Mouse (Mus musculus) heart, embryonic 15.5 days (tissue): Measurements from ENCODE around the gene Eef1akmt3. TPM values are rescaled to one million over a fixed set of nuclear protein-coding genes. Genes with fewer than 3 reads are reported as not detected.

ENCODE experiments used
- ATAC-seq: fragments of 200-750 bp; cut with Nextera tagmentation; replicated peaks from 2 replicates; pipeline ENCODE4 v1.8.0; 2017; ENCODE audit warnings: low read depth, moderate TSS enrichment; ENCODE audit not compliant: insufficient number of reproducible peaks, insufficient read depth, low FRiP score
- H3K27ac ChIP-seq: fragments of 300-500 bp; sonication (generic); 2 replicates; pipeline ENCODE4 v1.5.1; 2015; ENCODE audit warnings: mild to moderate bottlenecking, inconsistent platforms
- H3K27me3 ChIP-seq: fragments of 300-500 bp; sonication (generic); 2 replicates; pipeline ENCODE4 v1.6.1; 2015; ENCODE audit warnings: inconsistent platforms
- H3K36me3 ChIP-seq: fragments of 300-500 bp; sonication (generic); 2 replicates; pipeline ENCODE4 v1.6.1; 2015; ENCODE audit warnings: mild to moderate bottlenecking, inconsistent platforms
- H3K4me1 ChIP-seq: fragments of 300-500 bp; sonication (generic); replicated peaks from 2 replicates; pipeline ENCODE4 v1.6.1; 2015; ENCODE audit warnings: inconsistent platforms
- H3K4me2 ChIP-seq: fragments of 300-500 bp; sonication (generic); 2 replicates; pipeline ENCODE4 v1.6.1; 2015; ENCODE audit warnings: inconsistent platforms, mild to moderate bottlenecking, moderate library complexity
- H3K4me3 ChIP-seq: fragments of 300-500 bp; sonication (generic); 2 replicates; pipeline ENCODE4 v1.5.1; 2015; ENCODE audit warnings: mild to moderate bottlenecking, inconsistent platforms
- H3K9ac ChIP-seq: fragments of 300-500 bp; sonication (generic); 2 replicates; pipeline ENCODE4 v1.6.1; 2015; ENCODE audit warnings: mild to moderate bottlenecking, inconsistent platforms
- H3K9me3 ChIP-seq: fragments of 300-500 bp; sonication (generic); replicated peaks from 2 replicates; pipeline ENCODE4 v1.6.1; 2016; ENCODE audit warnings: inconsistent platforms
- WGBS: fragments of 180-500 bp; shearing (Covaris S2); methylation state at CpG from one replicate; pipeline ENCODE4 v1.1.7; 2015; ENCODE audit warnings: mixed read lengths; 5-methylcytosine and 5-hydroxymethylcytosine counted together
- polyA plus RNA-seq: library from polyadenylated mRNA; unstranded; fragments of >200 nt; fragmentation: Nextera tagmentation; extraction: Ambion mirVana; gene quantifications from 2 replicates; pipeline ENCODE4 v1.2.1, GENCODE M21; 2015

The Eef1akmt3 gene
- polyA plus RNA-seq, 1 experiment from 2014 or later: 0.42 TPM

DNA sequence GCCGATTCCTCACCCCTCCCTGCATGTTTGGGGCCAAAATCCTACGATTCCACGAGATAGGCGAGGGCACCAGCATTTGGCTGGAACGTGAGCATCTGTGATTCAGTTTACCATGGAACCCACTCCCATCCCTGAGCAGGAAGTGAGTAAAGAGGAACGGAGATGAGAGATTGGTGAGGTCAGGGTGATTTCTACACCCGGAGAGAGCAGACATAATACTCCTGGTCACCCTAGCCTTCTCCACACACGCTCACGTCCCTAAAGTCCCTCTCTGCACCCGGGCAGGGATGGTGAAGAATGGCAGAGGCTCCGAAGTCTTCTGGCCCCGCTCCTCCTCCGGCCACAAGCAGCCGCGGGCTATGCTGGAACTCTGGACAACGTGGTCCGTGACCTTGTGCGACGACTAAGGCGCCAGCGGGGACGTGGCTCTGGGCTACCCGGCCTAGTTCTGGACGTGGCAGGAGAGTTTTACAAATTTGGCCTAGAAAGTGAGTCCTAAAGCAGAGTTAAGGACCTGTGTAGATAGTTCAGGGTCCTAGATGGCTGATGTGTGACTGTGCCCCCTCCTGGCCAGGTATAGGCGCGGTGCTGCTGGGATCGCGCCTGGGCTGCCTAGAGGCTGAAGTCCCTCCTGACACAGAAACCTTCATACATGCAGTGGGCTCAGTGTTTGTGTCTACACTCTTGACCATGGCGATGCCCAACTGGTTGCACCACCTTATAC, 8.2 kb upstream of the Eef1akmt3 start:
- H3K27ac ChIP-seq: no peak overlapping the region
- ATAC-seq: 0 out of 2 replicates have a peak, but pooled peaks have one; percentile 20
- H3K4me2 ChIP-seq: peak overlapping the region; percentile 53
- 2% methylated on average over 29 of the region's 29 CpGs for WGBS
- H3K36me3 ChIP-seq: peaks cover 6% of the 10 kb centered on the region; the same call in 1 of the 2 replicates
- no peak overlapping the region for H3K9ac ChIP-seq
- peaks cover 62% of the 10 kb centered on the region for H3K27me3 ChIP-seq
- H3K4me1 ChIP-seq: peaks cover 18% of the 10 kb centered on the region
- H3K4me3 ChIP-seq: peak overlapping the region; percentile 28
- no peaks in the 10 kb centered on the region for H3K9me3 ChIP-seq

DNA sequence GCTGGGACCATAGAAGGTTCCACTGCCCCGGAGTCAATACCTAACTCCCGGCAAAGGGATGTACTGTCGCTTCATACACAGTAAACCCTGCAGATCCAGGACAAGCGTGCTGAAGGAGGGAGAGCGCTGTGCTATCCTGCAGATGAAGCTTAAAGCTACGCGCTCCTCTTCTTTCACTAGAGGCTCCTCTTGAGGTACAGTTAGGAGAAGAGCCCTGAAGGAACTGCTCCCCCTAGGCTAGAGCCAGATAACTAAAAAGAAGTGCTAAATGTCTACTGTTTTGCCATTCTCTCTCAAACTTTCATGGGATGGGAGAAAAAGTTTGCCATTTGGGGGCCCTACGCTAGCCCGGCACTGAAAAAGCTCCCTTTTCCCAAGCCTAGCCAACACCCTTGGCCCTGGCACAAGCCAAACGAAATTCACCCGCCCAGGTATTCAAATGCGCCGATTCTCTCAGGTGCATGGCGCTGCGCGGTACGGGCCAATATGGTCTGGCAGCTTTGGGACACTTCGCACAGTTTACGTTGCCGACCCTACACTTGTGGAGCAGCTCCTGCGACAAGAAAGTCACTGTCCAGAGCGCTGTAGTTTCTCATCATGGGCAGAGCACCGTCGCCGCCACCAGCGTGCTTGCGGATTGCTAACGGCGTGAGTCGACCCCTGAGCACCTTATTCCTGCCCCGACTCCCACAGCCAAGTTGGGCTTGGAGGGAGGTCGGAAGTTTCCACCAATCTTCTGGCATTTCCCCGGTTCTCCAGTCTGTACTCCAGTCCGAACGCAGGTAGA, 7.5 kb upstream of the Eef1akmt3 start:
- no peak for ATAC-seq
- no peak overlapping the region for H3K9ac ChIP-seq
- H3K27ac ChIP-seq: no peak overlapping the region
- peaks cover 18% of the 10 kb centered on the region for H3K4me1 ChIP-seq
- WGBS: 5% methylated on average over 35 of the region's 35 CpGs
- no peaks in the 10 kb centered on the region for H3K9me3 ChIP-seq
- H3K4me2 ChIP-seq: peak overlapping the region; percentile 53
- H3K4me3 ChIP-seq: peak overlapping the region; percentile 28
- peaks cover 62% of the 10 kb centered on the region for H3K27me3 ChIP-seq
- H3K36me3 ChIP-seq: peaks cover 9% of the 10 kb centered on the region; the same call in 1 of the 2 replicates

DNA sequence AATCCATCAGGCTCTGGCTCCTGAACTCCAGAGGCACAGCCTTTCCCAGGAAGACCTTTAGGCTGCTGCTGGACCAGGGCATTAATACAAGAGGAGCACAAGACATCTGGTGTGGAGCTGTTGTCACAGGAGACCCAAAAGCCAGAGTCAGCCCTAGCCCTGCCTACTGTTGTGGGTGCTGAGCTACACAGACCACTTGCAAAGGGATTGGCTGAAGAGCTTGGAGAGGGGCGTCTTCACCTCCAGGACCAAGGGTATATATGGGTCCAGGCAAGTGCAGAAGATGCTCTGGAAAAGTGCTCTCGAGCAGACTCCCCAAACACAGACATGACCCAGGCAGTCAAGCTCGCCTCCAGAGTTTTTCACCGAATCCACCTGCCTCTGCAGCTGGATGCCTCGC, 6.6 kb upstream of the Eef1akmt3 start, which contains the start of gene Cyp27b1:
Cyp27b1 (plus strand) TSS at position 297 of the 400 bp plus-strand sequence.
- no peak for ATAC-seq
- Histone ChIP-seq H3K36me3 (peaks cover 9% of the 10 kb centered on the region; the same call in 1 of the 2 replicates), H3K9me3 (no peaks in the 10 kb centered on the region), H3K4me2 (peak within 1 kb of the TSS; percentile 53), H3K4me3 (peak within 1 kb of the TSS; percentile 28), H3K27ac (no peak within 1 kb of the TSS), H3K27me3 (peaks cover 59% of the 10 kb centered on the region), H3K4me1 (peaks cover 19% of the 10 kb centered on the region), H3K9ac (no peak within 1 kb of the TSS)
- 30% methylated on average over 5 of the region's 5 CpGs for WGBS

DNA sequence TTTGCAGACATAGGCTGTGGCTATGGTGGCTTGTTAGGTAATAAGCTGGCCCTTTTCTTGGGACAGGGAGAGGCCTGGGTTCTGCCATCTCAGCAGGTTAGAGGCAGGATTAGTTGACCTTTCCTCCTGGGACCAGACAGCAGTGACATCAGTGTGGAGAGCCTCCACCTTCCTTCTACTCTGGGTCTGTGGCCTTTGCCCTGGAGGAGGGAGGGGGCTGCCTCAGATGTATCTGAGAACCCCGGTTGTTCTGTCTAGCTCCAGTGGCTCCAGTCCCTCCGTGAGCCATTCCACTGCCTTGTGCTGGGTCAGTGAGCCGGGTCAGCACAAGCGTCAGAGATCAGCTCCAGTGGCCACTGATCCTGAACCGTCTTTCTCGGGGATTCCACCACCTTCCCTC, 1.9 kb upstream of the Eef1akmt3 start:
- peaks cover 9% of the 10 kb centered on the region; the same call in 1 of the 2 replicates for H3K36me3 ChIP-seq
- peaks cover 15% of the 10 kb centered on the region for H3K4me1 ChIP-seq
- no peak overlapping the region for H3K9ac ChIP-seq
- WGBS: 86% methylated on average over 6 of the region's 6 CpGs
- H3K27ac ChIP-seq: no peak overlapping the region
- H3K27me3 ChIP-seq: peaks cover 29% of the 10 kb centered on the region
- no peak overlapping the region for H3K4me2 ChIP-seq
- no peak overlapping the region for H3K4me3 ChIP-seq
- no peak for ATAC-seq
- no peaks in the 10 kb centered on the region for H3K9me3 ChIP-seq

DNA sequence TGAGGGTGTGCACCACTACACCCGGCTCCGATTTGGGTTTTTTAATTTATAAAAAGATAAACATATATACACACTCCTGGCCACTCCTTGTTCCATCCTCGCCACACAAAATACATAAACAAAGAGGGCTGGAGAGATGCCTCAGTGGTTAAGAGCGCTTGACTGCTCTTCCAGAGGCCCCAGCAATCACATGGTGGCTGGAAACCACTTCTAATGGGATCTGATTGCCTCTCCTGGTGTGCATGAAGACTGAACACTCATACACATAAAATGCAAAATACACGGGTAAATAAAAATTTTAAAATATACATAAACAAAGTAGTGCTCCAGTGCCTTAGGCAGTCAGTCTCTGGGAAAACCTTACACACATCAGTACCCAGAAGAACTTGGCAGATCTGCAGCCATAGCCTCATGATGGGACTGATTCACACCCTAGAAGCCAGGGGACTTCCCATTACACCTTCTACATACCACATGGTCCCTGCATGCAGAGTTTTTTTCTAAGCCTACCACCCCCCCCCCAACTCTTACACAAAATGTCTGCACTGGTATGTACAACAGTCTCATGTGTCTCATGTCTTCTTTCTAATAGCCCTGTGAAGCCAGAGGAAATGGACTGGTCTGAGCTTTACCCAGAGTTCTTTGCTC, 1.3 kb upstream of the Eef1akmt3 start:
- H3K4me2 ChIP-seq: peak overlapping the region; percentile 100
- H3K27ac ChIP-seq: peak overlapping the region; percentile 78
- ATAC-seq: no peak
- peaks cover 23% of the 10 kb centered on the region for H3K27me3 ChIP-seq
- 16% methylated on average over 5 of the region's 5 CpGs for WGBS
- peak overlapping the region; percentile 98 for H3K4me3 ChIP-seq
- peaks cover 15% of the 10 kb centered on the region for H3K4me1 ChIP-seq
- no peaks in the 10 kb centered on the region for H3K9me3 ChIP-seq
- H3K36me3 ChIP-seq: peaks cover 9% of the 10 kb centered on the region; the same call in 1 of the 2 replicates
- peak overlapping the region; percentile 76 for H3K9ac ChIP-seq

DNA sequence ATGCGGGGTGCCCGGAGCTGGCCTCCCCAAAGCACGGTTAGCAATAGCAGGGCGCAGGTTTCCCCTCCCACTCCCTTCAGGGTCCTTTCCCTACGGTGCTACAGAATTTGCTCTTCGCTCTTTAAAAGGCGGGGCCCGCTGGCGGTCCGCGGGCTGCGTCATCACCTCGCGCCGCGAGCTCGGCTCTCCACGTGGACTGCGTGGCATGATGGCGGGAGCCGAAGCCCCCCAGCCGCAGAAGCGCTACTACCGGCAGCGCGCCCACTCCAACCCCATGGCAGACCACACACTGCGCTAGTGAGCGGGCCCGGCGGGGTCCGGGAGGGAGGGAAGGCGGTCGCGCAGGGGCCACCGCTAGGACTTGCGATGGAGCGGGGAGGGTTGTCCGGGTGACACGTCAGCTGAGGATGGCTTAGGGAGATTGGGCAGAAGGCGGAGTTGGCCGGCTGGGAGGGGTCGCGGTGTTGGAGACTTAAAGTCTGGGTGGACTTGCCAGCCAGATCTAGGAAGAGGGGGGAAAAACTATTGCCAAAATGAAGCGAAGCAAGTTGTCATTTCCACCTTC, 543 bp upstream of the Eef1akmt3 start:
- peaks cover 16% of the 10 kb centered on the region for H3K27me3 ChIP-seq
- H3K4me2 ChIP-seq: peak overlapping the region; percentile 100
- peak overlapping the region; percentile 98 for H3K4me3 ChIP-seq
- under 1% methylated on average over 44 of the region's 44 CpGs for WGBS
- peak; percentile 86 for ATAC-seq
- H3K36me3 ChIP-seq: peaks cover 9% of the 10 kb centered on the region; the same call in 1 of the 2 replicates
- H3K9me3 ChIP-seq: no peaks in the 10 kb centered on the region
- peaks cover 15% of the 10 kb centered on the region for H3K4me1 ChIP-seq
- H3K27ac ChIP-seq: peak overlapping the region; percentile 78
- H3K9ac ChIP-seq: peak overlapping the region; percentile 76

DNA sequence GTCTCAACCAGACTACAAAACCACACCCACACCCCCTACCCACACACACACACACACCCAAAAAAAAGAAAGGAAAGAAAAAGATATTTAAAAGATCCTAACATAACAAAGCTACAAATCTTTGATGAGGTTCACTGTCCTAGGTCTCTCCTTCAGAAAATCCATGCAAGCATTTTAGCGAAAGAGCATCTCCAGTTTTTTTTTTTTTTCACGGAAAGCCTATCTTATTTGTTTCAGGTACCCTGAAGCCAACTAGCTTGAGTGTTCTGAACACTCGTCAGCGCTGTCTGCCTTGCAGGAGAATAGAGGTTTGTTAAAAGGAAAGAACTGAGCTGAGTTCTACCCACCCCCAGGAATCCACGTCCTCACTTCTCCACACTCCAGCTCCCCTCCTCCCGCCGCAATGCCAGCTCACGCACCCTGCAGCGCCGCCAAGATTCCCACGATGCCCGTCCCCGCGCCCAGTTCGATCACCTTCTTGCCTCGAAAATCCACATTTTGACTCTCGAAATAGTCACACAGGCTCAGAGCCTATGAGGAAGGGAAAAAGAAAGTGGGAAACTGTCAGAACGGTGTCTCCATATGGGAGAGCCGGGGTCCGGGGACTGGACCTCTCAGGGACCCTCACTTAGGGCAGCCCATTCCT, 621 bp downstream of the Eef1akmt3 start:
- Histone ChIP-seq H3K36me3 (peaks cover 9% of the 10 kb centered on the region; the same call in 1 of the 2 replicates), H3K9ac (peak overlapping the region; percentile 76), H3K4me3 (peak overlapping the region; percentile 98), H3K27me3 (peaks cover 16% of the 10 kb centered on the region), H3K9me3 (no peaks in the 10 kb centered on the region), H3K4me1 (peaks cover 15% of the 10 kb centered on the region), H3K27ac (peak overlapping the region; percentile 4; the same call in 1 of the 2 replicates), H3K4me2 (peak overlapping the region; percentile 100)
- WGBS: 2% methylated on average over 20 of the region's 20 CpGs
- no peak for ATAC-seq

DNA sequence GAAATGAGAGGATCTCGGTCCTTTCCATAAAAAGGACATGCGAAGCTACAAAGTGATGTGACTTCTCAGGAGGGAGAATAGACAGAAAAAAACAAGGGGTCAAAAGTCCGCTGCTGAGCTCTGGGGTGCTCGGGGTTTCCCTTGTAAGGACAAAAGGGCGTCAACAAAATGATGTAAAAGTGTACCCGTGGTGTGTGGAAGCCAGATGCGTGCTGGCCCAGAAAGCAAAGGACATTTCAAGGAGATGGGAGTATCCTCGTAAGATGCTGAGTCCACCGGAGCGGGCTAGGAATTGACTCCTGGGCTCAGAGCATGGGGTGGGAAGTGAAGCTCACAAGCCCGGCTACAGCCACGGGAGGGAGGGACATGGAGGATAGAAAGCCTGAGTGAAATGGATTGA, 3.7 kb downstream of the Eef1akmt3 start:
- 65% methylated on average over 12 of the region's 12 CpGs for WGBS
- Histone ChIP-seq H3K4me1 (peaks cover 11% of the 10 kb centered on the region), H3K27ac (no peak overlapping the region), H3K27me3 (peaks cover 16% of the 10 kb centered on the region), H3K9me3 (no peaks in the 10 kb centered on the region), H3K4me3 (no peak overlapping the region), H3K9ac (no peak overlapping the region), H3K36me3 (no peaks in the 10 kb centered on the region), H3K4me2 (no peak overlapping the region)
- no peak for ATAC-seq

DNA sequence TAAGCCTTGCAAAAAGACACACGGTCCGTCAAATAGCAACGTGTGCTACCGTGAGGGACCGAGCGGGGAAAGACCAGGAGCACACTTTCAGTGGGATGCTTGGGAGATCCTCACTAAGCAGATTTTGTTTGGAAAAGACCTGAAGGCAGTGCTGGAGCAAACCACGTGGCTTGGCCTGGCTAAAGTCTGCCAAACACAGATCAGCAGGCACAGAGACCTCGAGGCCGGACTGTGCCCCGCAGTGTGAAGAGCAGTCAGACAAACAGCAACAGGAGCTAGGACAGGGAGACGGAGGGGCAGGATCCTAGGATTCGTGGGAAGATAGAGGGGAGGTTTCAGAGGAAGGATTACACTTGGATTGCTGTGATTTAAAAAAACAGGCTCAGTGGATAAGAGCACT, 5.0 kb downstream of the Eef1akmt3 start:
- Histone ChIP-seq H3K9ac (no peak overlapping the region), H3K4me3 (no peak overlapping the region)

DNA sequence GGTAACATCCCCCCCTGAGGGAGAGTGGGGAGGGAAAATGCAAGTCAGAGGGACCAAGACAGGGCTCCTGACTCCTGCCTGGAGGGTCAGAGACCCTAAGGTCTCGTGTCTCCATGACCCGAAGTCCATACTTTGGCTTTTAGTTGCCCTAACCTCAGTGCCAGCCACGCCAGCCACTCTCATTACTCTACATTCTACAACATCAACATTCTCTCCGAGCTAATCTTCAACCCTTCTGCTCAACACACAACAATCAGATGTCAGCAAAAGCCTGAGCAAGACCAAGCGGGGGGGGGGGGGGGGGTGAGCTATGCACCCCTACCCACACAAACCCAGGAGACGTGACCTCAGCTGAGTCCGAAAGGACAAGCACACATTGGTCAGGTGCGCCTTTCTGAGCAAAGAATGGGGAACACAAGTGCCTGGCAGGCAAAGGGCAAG, 8.0 kb downstream of the Eef1akmt3 start:
- no peak overlapping the region for H3K27ac ChIP-seq
- no peak overlapping the region for H3K9ac ChIP-seq
- H3K4me3 ChIP-seq: no peak overlapping the region
- 77% methylated on average over 8 of the region's 8 CpGs for WGBS
- peaks cover 11% of the 10 kb centered on the region for H3K36me3 ChIP-seq
- H3K27me3 ChIP-seq: no peaks in the 10 kb centered on the region
- H3K4me2 ChIP-seq: no peak overlapping the region
- H3K4me1 ChIP-seq: peaks cover 8% of the 10 kb centered on the region
- H3K9me3 ChIP-seq: no peaks in the 10 kb centered on the region
- ATAC-seq: no peak

More for the DNA sequence above, 5.0 kb downstream of the Eef1akmt3 start:
- Histone ChIP-seq H3K9me3 (no peaks in the 10 kb centered on the region), H3K27me3 (peaks cover 15% of the 10 kb centered on the region), H3K27ac (no peak overlapping the region), H3K36me3 (no peaks in the 10 kb centered on the region), H3K4me1 (peaks cover 6% of the 10 kb centered on the region), H3K4me2 (no peak overlapping the region)
- ATAC-seq: no peak
- 74% methylated on average over 12 of the region's 12 CpGs for WGBS
